Mouse (Mus musculus) ES-Bruce4 (cell line): ENCODE results near the gene Clta. TPM values are rescaled to one million over a fixed set of nuclear protein-coding genes. Genes with fewer than 3 reads are reported as not detected.

Experiments used
- H3K27ac ChIP-seq: 2 replicates; pipeline ENCODE4 v1.5.1; 2012; ENCODE audit warnings: low read length, inconsistent platforms; ENCODE audit not compliant: insufficient read depth
- H3K27me3 ChIP-seq: 2 replicates; pipeline ENCODE4 v1.6.1; 2012; ENCODE audit warnings: mild to moderate bottlenecking, low read length, inconsistent platforms; ENCODE audit not compliant: control insufficient read depth, poor library complexity, insufficient read depth, severe bottlenecking
- H3K36me3 ChIP-seq: 2 replicates; pipeline ENCODE4 v1.6.1; 2012; ENCODE audit warnings: inconsistent platforms, mild to moderate bottlenecking, low read length, moderate library complexity; ENCODE audit not compliant: control insufficient read depth, poor library complexity, insufficient read depth, severe bottlenecking
- H3K4me1 ChIP-seq: one replicate; pipeline ENCODE4 v1.8.1; 2011; ENCODE audit warnings: low read length; ENCODE audit not compliant: control insufficient read depth, insufficient read depth
- H3K4me3 ChIP-seq: 2 replicates; pipeline ENCODE4 v1.5.1; 2011; ENCODE audit warnings: low read depth, mild to moderate bottlenecking, low read length
- H3K9ac ChIP-seq: 2 replicates; pipeline ENCODE4 v1.6.1; 2012; ENCODE audit warnings: low read depth, mild to moderate bottlenecking, inconsistent platforms; ENCODE audit not compliant: poor library complexity, severe bottlenecking
- H3K9me3 ChIP-seq: replicated peaks from 2 replicates; pipeline ENCODE4 v1.6.1; 2012; ENCODE audit warnings: mild to moderate bottlenecking, low read length, inconsistent platforms; ENCODE audit not compliant: control insufficient read depth, poor library complexity, insufficient read depth, severe bottlenecking
- CTCF ChIP-seq: IDR thresholded peaks from one replicate; pipeline ENCODE4 v1.8.1; 2011; ENCODE audit warnings: low read depth, low read length
- EP300 ChIP-seq: IDR thresholded peaks from 2 replicates; pipeline ENCODE4 v1.6.1; 2011; ENCODE audit warnings: low read depth, low read length; ENCODE audit not compliant: insufficient read depth
- POLR2A ChIP-seq: IDR thresholded peaks from one replicate; pipeline ENCODE4 v1.8.1; 2011; ENCODE audit warnings: low read length; ENCODE audit not compliant: insufficient read depth
- polyA plus RNA-seq: library from polyadenylated mRNA; stranded (reverse); fragments of >200 nt; gene quantifications from 2 replicates; pipeline ENCODE4 v1.2.4, GENCODE M21; 2011; ENCODE audit warnings: low read depth; ENCODE audit not compliant: missing spikeins, insufficient read depth, insufficient read length

Gene Clta
- polyA plus RNA-seq, 1 experiment, result 277 TPM

DNA sequence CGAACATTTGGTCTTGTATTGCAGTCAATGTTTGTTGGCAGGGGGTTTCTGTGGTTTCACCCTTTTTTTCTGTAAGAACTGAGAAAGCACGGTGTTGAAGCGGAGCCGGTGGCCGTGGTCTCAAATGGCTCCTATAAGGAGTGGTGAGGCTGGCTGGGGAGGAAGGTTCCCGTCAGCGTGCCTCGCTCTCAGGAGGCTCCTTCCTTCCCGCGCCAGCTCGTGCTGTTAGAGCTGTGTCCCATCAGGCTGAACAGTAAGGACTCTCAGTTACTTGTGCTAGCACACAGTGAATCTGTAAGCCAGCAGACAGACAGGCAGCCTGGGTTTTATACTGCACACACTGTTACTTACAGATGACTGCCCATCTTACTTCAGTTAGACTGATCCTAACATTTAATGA lies 18.5 kb downstream of the Clta start:
- no peaks in the 10 kb centered on the region for H3K27me3 ChIP-seq
- peaks cover 83% of the 10 kb centered on the region for H3K36me3 ChIP-seq
- TF ChIP-seq EP300, result no peak
- no peak for TF ChIP-seq POLR2A
- no peak for TF ChIP-seq CTCF
- no peaks in the 10 kb centered on the region for H3K9me3 ChIP-seq
- H3K4me1 ChIP-seq, result no peaks in the 10 kb centered on the region
- H3K27ac ChIP-seq, result no peak overlapping the region
- no peak overlapping the region for H3K9ac ChIP-seq
- no peak overlapping the region for H3K4me3 ChIP-seq

DNA sequence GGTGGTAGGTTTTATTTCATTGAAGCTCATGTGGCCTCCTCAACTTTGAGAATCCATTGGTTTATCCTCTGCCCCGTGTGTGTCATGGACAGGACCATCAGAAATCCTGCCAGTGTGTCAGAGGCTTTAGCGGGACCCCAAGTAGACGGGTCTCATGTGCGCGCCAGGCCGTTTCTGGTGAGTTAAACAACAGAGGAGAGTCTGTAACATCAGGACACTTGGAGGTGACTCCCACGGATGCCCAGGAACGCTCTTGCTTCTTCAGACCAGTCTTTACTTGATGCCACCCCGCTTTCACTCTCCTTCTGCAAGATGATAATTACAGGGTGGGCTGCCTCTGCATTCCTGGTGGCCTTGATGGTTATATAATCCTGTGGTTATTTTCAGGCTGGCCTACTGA lies 19.4 kb downstream of the Clta start:
- no peaks in the 10 kb centered on the region for H3K27me3 ChIP-seq

DNA sequence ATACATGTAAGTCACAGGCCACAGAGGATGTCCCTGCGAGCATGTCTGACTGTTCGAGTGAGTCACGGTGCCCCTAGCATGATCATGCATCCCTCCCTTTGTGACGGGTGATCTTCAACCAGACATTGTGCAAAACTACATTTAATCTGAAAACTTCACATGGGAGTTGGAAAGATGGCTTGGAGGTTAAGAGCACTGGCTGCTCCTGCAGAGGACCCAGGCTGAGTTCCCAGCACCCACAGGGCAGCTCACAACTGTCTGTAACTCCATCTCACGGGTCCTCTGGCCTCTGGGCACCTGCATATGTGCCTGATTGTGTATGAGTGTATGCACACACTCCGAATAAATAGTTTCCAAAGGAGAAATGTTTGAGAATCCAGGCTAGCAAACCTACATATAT lies 20.0 kb downstream of the Clta start:
- peaks cover 76% of the 10 kb centered on the region for H3K36me3 ChIP-seq
- no peaks in the 10 kb centered on the region for H3K27me3 ChIP-seq

More for the DNA sequence above, 19.4 kb downstream of the Clta start:
- Histone ChIP-seq H3K27ac (no peak overlapping the region), H3K36me3 (peaks cover 78% of the 10 kb centered on the region), H3K4me1 (no peaks in the 10 kb centered on the region), H3K9ac (no peak overlapping the region), H3K4me3 (no peak overlapping the region), H3K9me3 (no peaks in the 10 kb centered on the region)
- TF ChIP-seq CTCF (no peak), EP300 (no peak), POLR2A (no peak)

DNA sequence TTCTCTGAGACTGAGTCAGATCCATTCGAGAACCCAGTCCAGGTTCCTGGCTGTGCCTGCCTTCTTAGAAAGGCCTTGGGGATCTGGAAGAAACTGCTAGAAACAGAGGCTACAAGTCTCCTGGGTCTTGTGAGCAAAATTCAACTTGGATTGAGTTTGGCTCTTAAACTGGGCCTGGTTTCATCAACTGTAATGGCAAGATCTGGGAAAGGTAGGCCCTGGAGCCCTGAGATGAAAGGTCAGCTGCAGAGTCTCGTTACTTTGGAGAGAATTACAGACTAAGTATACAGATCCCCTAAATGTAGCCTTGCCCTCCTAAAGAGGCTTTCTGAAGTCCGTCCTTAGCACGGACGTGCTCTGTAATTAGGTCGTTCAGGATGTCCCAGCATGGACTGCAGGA lies 21.3 kb downstream of the Clta start:
- Histone ChIP-seq H3K4me1 (no peaks in the 10 kb centered on the region), H3K36me3 (peaks cover 69% of the 10 kb centered on the region), H3K9me3 (no peaks in the 10 kb centered on the region), H3K27me3 (no peaks in the 10 kb centered on the region), H3K9ac (no peak overlapping the region), H3K27ac (no peak overlapping the region), H3K4me3 (no peak overlapping the region)
- TF ChIP-seq CTCF (no peak), POLR2A (no peak), EP300 (no peak)

More for the DNA sequence above, 20.0 kb downstream of the Clta start:
- H3K4me1 ChIP-seq, result no peaks in the 10 kb centered on the region
- TF ChIP-seq POLR2A, result no peak
- no peak for TF ChIP-seq EP300
- TF ChIP-seq CTCF, result no peak
- H3K9ac ChIP-seq, result no peak overlapping the region
- H3K4me3 ChIP-seq, result no peak overlapping the region
- H3K27ac ChIP-seq, result no peak overlapping the region
- no peaks in the 10 kb centered on the region for H3K9me3 ChIP-seq

DNA sequence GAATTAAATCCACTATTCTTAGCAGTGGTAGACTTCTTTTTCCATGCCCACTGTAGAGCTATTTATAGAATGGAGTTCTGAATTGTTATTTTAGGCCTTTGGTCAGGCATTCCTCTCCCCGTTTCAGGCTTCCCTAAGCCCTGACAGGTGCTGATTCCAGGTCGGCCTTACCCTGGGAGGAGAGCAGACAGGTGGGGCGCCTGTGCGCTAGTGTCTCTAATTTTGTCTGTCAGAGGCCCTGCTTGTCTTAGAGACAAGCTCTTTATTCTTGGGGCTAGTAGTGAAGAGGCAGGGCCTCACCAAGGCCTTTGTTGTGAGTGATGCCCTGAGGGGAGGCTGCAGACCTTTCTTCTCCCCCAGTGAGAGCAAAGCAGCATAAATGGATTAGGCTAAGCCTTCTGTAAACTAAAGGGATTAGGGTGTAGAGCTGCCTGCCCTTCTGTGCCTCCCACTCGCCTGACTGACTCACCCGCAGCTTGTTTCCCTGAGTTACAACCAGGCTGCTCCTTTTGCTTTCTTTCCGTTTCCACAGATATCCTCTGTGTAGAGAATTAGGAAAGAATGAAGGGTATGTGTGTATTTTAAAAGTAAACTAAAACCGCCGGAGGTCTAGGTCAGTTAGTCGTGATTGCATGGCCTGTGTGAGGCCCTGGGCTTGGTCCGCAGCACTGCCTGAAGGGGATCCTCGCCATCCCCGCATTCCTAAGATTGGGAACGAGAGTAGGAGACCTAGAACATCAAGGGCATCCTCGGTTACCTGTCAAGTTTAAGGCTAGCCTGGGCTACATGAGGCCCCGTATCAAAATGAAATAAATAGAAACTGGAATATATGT lies 24.3 kb downstream of the Clta start:
- H3K27me3 ChIP-seq, result no peaks in the 10 kb centered on the region
- H3K4me3 ChIP-seq, result no peak overlapping the region
- TF ChIP-seq CTCF, result no peak
- no peak for TF ChIP-seq POLR2A
- TF ChIP-seq EP300, result no peak
- H3K9me3 ChIP-seq, result no peaks in the 10 kb centered on the region
- H3K36me3 ChIP-seq, result peaks cover 58% of the 10 kb centered on the region
- no peaks in the 10 kb centered on the region for H3K4me1 ChIP-seq
- no peak overlapping the region for H3K9ac ChIP-seq
- no peak overlapping the region for H3K27ac ChIP-seq

DNA sequence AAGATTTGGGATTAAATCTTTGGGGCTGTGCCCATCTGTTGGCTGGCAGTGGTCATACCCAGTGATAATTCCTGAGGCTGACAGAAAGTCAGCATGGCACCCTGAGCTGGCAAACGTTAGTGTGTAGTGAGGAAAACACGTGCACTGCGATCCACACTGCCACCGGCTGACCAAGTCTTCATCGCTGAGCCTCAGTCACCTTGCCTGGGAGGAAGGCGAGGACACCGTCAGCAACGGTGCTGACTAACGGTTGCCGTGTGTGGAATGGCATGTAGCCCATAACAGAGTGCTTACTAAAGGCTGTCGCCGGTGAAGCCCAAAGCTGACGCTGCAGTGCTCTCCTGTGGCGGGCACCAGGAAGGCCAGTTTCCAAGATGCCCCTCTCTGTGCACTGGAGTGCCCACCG lies 25.4 kb downstream of the Clta start:
- peaks cover 52% of the 10 kb centered on the region for H3K36me3 ChIP-seq
- no peak overlapping the region for H3K27ac ChIP-seq
- H3K4me3 ChIP-seq, result no peak overlapping the region
- TF ChIP-seq POLR2A (no peak), CTCF (no peak), EP300 (no peak)
- no peak overlapping the region for H3K9ac ChIP-seq
- H3K27me3 ChIP-seq, result no peaks in the 10 kb centered on the region
- H3K4me1 ChIP-seq, result no peaks in the 10 kb centered on the region
- no peaks in the 10 kb centered on the region for H3K9me3 ChIP-seq
